Mouse (Mus musculus): Measurements from ENCODE around the gene Fer1l4. TPM values are rescaled to one million over a fixed set of nuclear protein-coding genes. Genes with fewer than 3 reads are reported as not detected.

The Fer1l4 gene
- total and polyA plus RNA-seq, 3 experiments: not detected

GRCm38 (mm10) chr2:156079183-156079560, 26.4 kb upstream of the Fer1l4 start:
- in situ Hi-C loops (cut with MboI; ENCODE audit: low pct_ligation_motif_present, low pct_unique_long_range_greater_than_20kb, low sequenced_read_pairs) (no loop called here), dilution Hi-C loops (cut with MboI; ENCODE audit: extremely low pct_ligation_motif_present, extremely low pct_unique_long_range_greater_than_20kb, low sequenced_read_pairs) (no loop called here)
- Histone ChIP-seq H3K27ac (ENCODE audit: insufficient read depth, low read depth) (no peak overlapping the region), H3K9ac (ENCODE audit: insufficient read depth, low read depth) (no peak overlapping the region), H3K27me3 (replicated peaks) (no peaks in the 10 kb centered on the region), H3K36me3 (replicated peaks in 1 of 2; ENCODE audit: control insufficient read depth in 1 of 2, insufficient read depth in 1 of 2, low read length in 1 of 2) (peaks cover 43 to 62% of the 10 kb centered on the region in 2 experiments), H3K79me2 (replicated peaks; ENCODE audit: control insufficient read depth, extremely low read depth, insufficient read depth, poor library complexity, severe bottlenecking) (no peaks in the 10 kb centered on the region), H3K4me1 (ENCODE audit: control insufficient read depth in 1 of 2, insufficient read depth in 2 of 2) (no peaks in the 10 kb centered on the region), H3K4me2 (ENCODE audit: insufficient read depth, low read depth, poor library complexity, severe bottlenecking) (no peak overlapping the region), H3K9me3 (replicated peaks; ENCODE audit: low read length) (no peaks in the 10 kb centered on the region), H3K4me3 (replicated peaks in 1 of 3; ENCODE audit: low read depth in 2 of 3, low read length in 2 of 3, poor library complexity in 1 of 3) (no peak overlapping the region)
- no peak for TF ChIP-seq TBP (conservative IDR thresholded peaks at IDR 0.05; ENCODE audit: low read depth, low read length)
- TF ChIP-seq SMC3 (IDR thresholded peaks at IDR 0.05; ENCODE audit: low read depth, low read length): no peak
- TF ChIP-seq IRF4 (IDR thresholded peaks at IDR 0.05; ENCODE audit: low read depth, low read length): no peak
- no peak for TF ChIP-seq ELF1 (IDR thresholded peaks at IDR 0.05; ENCODE audit: low read depth, low read length)
- no peak for DNase-seq (ENCODE audit: extremely low read depth)

- Histone ChIP-seq H3K4me3 (replicated peaks in 1 of 3; ENCODE audit: low read depth in 2 of 3, low read length in 2 of 3, poor library complexity in 1 of 3) (no peak overlapping the region), H3K9me3 (replicated peaks; ENCODE audit: low read length) (no peaks in the 10 kb centered on the region), H3K27me3 (replicated peaks) (no peaks in the 10 kb centered on the region), H3K36me3 (replicated peaks in 1 of 2; ENCODE audit: control insufficient read depth in 1 of 2, insufficient read depth in 1 of 2, low read length in 1 of 2) (peaks cover 48 to 68% of the 10 kb centered on the region in 2 experiments), H3K79me2 (replicated peaks; ENCODE audit: control insufficient read depth, extremely low read depth, insufficient read depth, poor library complexity, severe bottlenecking) (no peaks in the 10 kb centered on the region), H3K27ac (ENCODE audit: insufficient read depth, low read depth) (no peak overlapping the region), H3K4me1 (ENCODE audit: control insufficient read depth in 1 of 2, insufficient read depth in 2 of 2) (no peaks in the 10 kb centered on the region), H3K9ac (ENCODE audit: insufficient read depth, low read depth) (no peak overlapping the region), H3K4me2 (ENCODE audit: insufficient read depth, low read depth, poor library complexity, severe bottlenecking) (no peak overlapping the region)
- DNase-seq (ENCODE audit: extremely low read depth): no peak
- dilution Hi-C loops (cut with MboI; ENCODE audit: extremely low pct_ligation_motif_present, extremely low pct_unique_long_range_greater_than_20kb, low sequenced_read_pairs): no loop called here
- in situ Hi-C loops (cut with MboI; ENCODE audit: low pct_ligation_motif_present, low pct_unique_long_range_greater_than_20kb, low sequenced_read_pairs): no loop called here
- TF ChIP-seq ETS1 (conservative IDR thresholded peaks at IDR 0.05; ENCODE audit: low read depth, low read length) (no peak), HCFC1 (IDR thresholded peaks at IDR 0.05; ENCODE audit: low read depth, low read length) (no peak), MYC (IDR thresholded peaks at IDR 0.05; ENCODE audit: low read depth, low read length) (no peak), IRF4 (IDR thresholded peaks at IDR 0.05; ENCODE audit: low read depth, low read length) (no peak), JUN (IDR thresholded peaks at IDR 0.05; ENCODE audit: insufficient read depth, low read depth, low read length) (no peak), GABPA (IDR thresholded peaks at IDR 0.05; ENCODE audit: insufficient replicate concordance, low read depth, low read length) (no peak), ZKSCAN1 (IDR thresholded peaks at IDR 0.05; ENCODE audit: borderline replicate concordance, low read depth, low read length) (no peak), MEF2A (IDR thresholded peaks at IDR 0.05; ENCODE audit: borderline replicate concordance, low read depth, low read length) (no peak), CTCF (conservative IDR thresholded peaks at IDR 0.05 in 1 of 2, IDR thresholded peaks at IDR 0.05 in 1 of 2; ENCODE audit: low read depth in 2 of 2, low read length in 2 of 2) (no peak), CHD2 (IDR thresholded peaks at IDR 0.05; ENCODE audit: low read length) (no peak), KAT2A (IDR thresholded peaks at IDR 0.05; ENCODE audit: insufficient replicate concordance, low read length) (no peak), TBP (conservative IDR thresholded peaks at IDR 0.05; ENCODE audit: low read depth, low read length) (no peak), UBTF (IDR thresholded peaks at IDR 0.05; ENCODE audit: low read depth, low read length) (no peak), MAZ (IDR thresholded peaks at IDR 0.05; ENCODE audit: low read depth, low read length) (no peak), EP300 (IDR thresholded peaks at IDR 0.05; ENCODE audit: low read length) (no peak), USF1 (IDR thresholded peaks at IDR 0.05; ENCODE audit: low read depth, low read length) (no peak), MAX (IDR thresholded peaks at IDR 0.05; ENCODE audit: low read length) (no peak), ELF1 (IDR thresholded peaks at IDR 0.05; ENCODE audit: low read depth, low read length) (no peak)
Measured at GRCm38 (mm10) chr2:156078421-156079182, 25.9 kb upstream of the Fer1l4 start.
